In genomic region chr3:135670869-135671268, GRCm38 (mm10) we compare ENCODE assay signal across 20 mouse cellular contexts. TPM values are rescaled to one million over a fixed set of nuclear protein-coding genes. Genes with fewer than 3 reads are reported as not detected.
DNase-seq lines count a peak whose midpoint lies in the region; ATAC-seq and TF ChIP-seq lines count a peak whose summit lies in the region.
"Had no signal": no experiment of that assay in that cellular context is flagged by ENCODE, and none has a peak within 500 bp of the region (broad histone marks: within the 10 kb centered on the region; RNA-seq: fewer than 3 reads in every experiment).

No protein-coding gene starts in this region.

- H3K36me3 ChIP-seq in hindbrain, embryonic 13.5 days, result no peaks in the 10 kb centered on the region; the same call in 1 of the 2 replicates
- no peaks in the 10 kb centered on the region for H3K36me3 ChIP-seq in hindbrain, embryonic 11.5 days (ENCODE audit: control insufficient read depth, insufficient read depth, low read length)
- peaks cover 23 to 86% of the 10 kb centered on the region in 2 experiments for H3K36me3 ChIP-seq in CH12.LX (replicated peaks in 1 of 2; ENCODE audit: control insufficient read depth in 1 of 2, insufficient read depth in 1 of 2, low read length in 1 of 2)
- peaks cover 10% of the 10 kb centered on the region; the same call in 1 of the 2 replicates for H3K36me3 ChIP-seq in embryonic facial prominence, embryonic 15.5 days
- H3K36me3 ChIP-seq: intestine, embryonic 15.5 days had no signal

- H3K79me2 ChIP-seq in CH12.LX (replicated peaks; ENCODE audit: control insufficient read depth, extremely low read depth, insufficient read depth, poor library complexity, severe bottlenecking), result peaks cover 68% of the 10 kb centered on the region

- H3K4me1 ChIP-seq in hindbrain, embryonic 13.5 days (replicated peaks), result peaks cover 42% of the 10 kb centered on the region
- H3K4me1 ChIP-seq in hindbrain, embryonic 11.5 days (replicated peaks; ENCODE audit: control insufficient read depth, insufficient read depth, low read length), result peaks cover 6% of the 10 kb centered on the region
- H3K4me1 ChIP-seq in CH12.LX (ENCODE audit: control insufficient read depth in 1 of 2, insufficient read depth in 2 of 2), result peaks cover 28 to 71% of the 10 kb centered on the region in 2 experiments
- H3K4me1 ChIP-seq in embryonic facial prominence, embryonic 15.5 days, result peaks cover 41% of the 10 kb centered on the region

- no peaks in the 10 kb centered on the region for H3K9me3 ChIP-seq in hindbrain, embryonic 13.5 days
- no peaks in the 10 kb centered on the region for H3K9me3 ChIP-seq in hindbrain, embryonic 11.5 days (ENCODE audit: control insufficient read depth, low read length)
- peaks cover 19% of the 10 kb centered on the region for H3K9me3 ChIP-seq in CH12.LX (replicated peaks; ENCODE audit: low read length)
- no peaks in the 10 kb centered on the region for H3K9me3 ChIP-seq in embryonic facial prominence, embryonic 15.5 days (replicated peaks)
- H3K9me3 ChIP-seq: heart, embryonic 15.5 days; intestine, embryonic 15.5 days had no signal

- no peak for DNase-seq in hindbrain, embryonic 11.5 days (ENCODE audit: low spot score)
- DNase-seq in 3134 (ENCODE audit: extremely low read depth, insufficient read length, low spot score), result peak; percentile 72
- DNase-seq in CH12.LX (ENCODE audit: extremely low read depth), result no peak
- no peak for DNase-seq in ovary, postnatal 10 days (ENCODE audit: low spot score)
- no peak for DNase-seq in cerebellum, postnatal 10 days
- no peak for DNase-seq in adrenal gland, postnatal 10 days
- DNase-seq: cerebellum, adult 8-10 months; heart, adult 18-20 months; heart, postnatal 4 days; kidney, adult 9 months; kidney, postnatal 4 days; lung, adult 18-20 months; lung, postnatal 36 days; retina, postnatal 1 day; right cerebral cortex, postnatal 4 days had no signal

- no peaks in the 10 kb centered on the region for H3K27me3 ChIP-seq in hindbrain, embryonic 13.5 days
- no peaks in the 10 kb centered on the region for H3K27me3 ChIP-seq in hindbrain, embryonic 11.5 days (ENCODE audit: control insufficient read depth, insufficient read depth, low read length)
- no peaks in the 10 kb centered on the region for H3K27me3 ChIP-seq in CH12.LX (replicated peaks)
- no peaks in the 10 kb centered on the region for H3K27me3 ChIP-seq in embryonic facial prominence, embryonic 15.5 days
- H3K27me3 ChIP-seq: heart, embryonic 15.5 days; intestine, embryonic 15.5 days had no signal

- peak overlapping the region; percentile 13; the same call in 1 of the 2 replicates for H3K27ac ChIP-seq in hindbrain, embryonic 13.5 days
- H3K27ac ChIP-seq in hindbrain, embryonic 11.5 days (ENCODE audit: low read depth, low read length), result no peak overlapping the region
- no peak overlapping the region for H3K27ac ChIP-seq in CH12.LX (ENCODE audit: insufficient read depth, low read depth)
- peak overlapping the region; percentile 73 for H3K27ac ChIP-seq in embryonic facial prominence, embryonic 15.5 days (replicated peaks)
- H3K27ac ChIP-seq: heart, embryonic 15.5 days; intestine, embryonic 15.5 days; stomach, postnatal 0 days had no signal

- in situ Hi-C loops in CH12.LX (cut with MboI; ENCODE audit: low pct_ligation_motif_present, low pct_unique_long_range_greater_than_20kb, low sequenced_read_pairs), result no loop called here

- H3K4me3 ChIP-seq in hindbrain, embryonic 13.5 days, result no peak overlapping the region
- H3K4me3 ChIP-seq in hindbrain, embryonic 11.5 days (ENCODE audit: low read depth, low read length), result no peak overlapping the region
- H3K4me3 ChIP-seq in CH12.LX (replicated peaks in 1 of 3; ENCODE audit: low read depth in 2 of 3, low read length in 2 of 3, poor library complexity in 1 of 3), result no peak overlapping the region
- no peak overlapping the region for H3K4me3 ChIP-seq in embryonic facial prominence, embryonic 15.5 days (replicated peaks)
- H3K4me3 ChIP-seq: heart, embryonic 15.5 days; intestine, embryonic 15.5 days had no signal

- no peak for TF ChIP-seq POLR2A in CH12.LX (IDR thresholded peaks at IDR 0.05; ENCODE audit: low read depth, low read length)

- dilution Hi-C loops in CH12.LX (cut with MboI; ENCODE audit: extremely low pct_ligation_motif_present, extremely low pct_unique_long_range_greater_than_20kb, low sequenced_read_pairs), result no loop called here

- TF ChIP-seq RAD21 in CH12.LX (IDR thresholded peaks at IDR 0.05; ENCODE audit: low read depth, low read length), result no peak

- no peak for TF ChIP-seq CTCF in CH12.LX (conservative IDR thresholded peaks at IDR 0.05 in 1 of 2, IDR thresholded peaks at IDR 0.05 in 1 of 2; ENCODE audit: low read depth in 2 of 2, low read length in 2 of 2)

- no peak for TF ChIP-seq EP300 in CH12.LX (IDR thresholded peaks at IDR 0.05; ENCODE audit: low read length)

- no peak for ATAC-seq in hindbrain, embryonic 13.5 days (ENCODE audit: low FRiP score)
- ATAC-seq in hindbrain, embryonic 11.5 days (ENCODE audit: low FRiP score), result no peak
- ATAC-seq in embryonic facial prominence, embryonic 15.5 days (ENCODE audit: insufficient number of reproducible peaks, low FRiP score, low TSS enrichment, low read depth), result no peak; the same call in 1 of the 2 replicates
- ATAC-seq: intestine, embryonic 15.5 days had no signal

- WGBS in hindbrain, embryonic 13.5 days, result 79% methylated on average over 4 of the region's 4 CpGs
- WGBS in hindbrain, embryonic 11.5 days, result 87% methylated on average over 4 of the region's 4 CpGs
- 31% methylated on average over 4 of the region's 4 CpGs for WGBS in embryonic facial prominence, embryonic 15.5 days

- H3K9ac ChIP-seq in hindbrain, embryonic 13.5 days, result no peak overlapping the region
- H3K9ac ChIP-seq in hindbrain, embryonic 11.5 days (ENCODE audit: low read depth, low read length), result no peak overlapping the region
- H3K9ac ChIP-seq in CH12.LX (ENCODE audit: insufficient read depth, low read depth), result 0 out of 2 replicates have a peak overlapping the region, but pooled peaks have one; percentile 1
- H3K9ac ChIP-seq in embryonic facial prominence, embryonic 15.5 days, result no peak overlapping the region
- H3K9ac ChIP-seq: heart, embryonic 15.5 days; intestine, embryonic 15.5 days had no signal

- no peak overlapping the region for H3K4me2 ChIP-seq in hindbrain, embryonic 13.5 days
- H3K4me2 ChIP-seq in hindbrain, embryonic 11.5 days (replicated peaks; ENCODE audit: low read depth, low read length), result no peak overlapping the region
- H3K4me2 ChIP-seq in CH12.LX (ENCODE audit: insufficient read depth, low read depth, poor library complexity, severe bottlenecking), result no peak overlapping the region
- H3K4me2 ChIP-seq in embryonic facial prominence, embryonic 15.5 days (replicated peaks), result 0 out of 2 replicates have a peak overlapping the region, but pooled peaks have one; percentile 2
- H3K4me2 ChIP-seq: heart, embryonic 15.5 days; intestine, embryonic 15.5 days had no signal

TF ChIP-seq in CH12.LX, 34 proteins besides CTCF, POLR2A, EP300 and RAD21:
- TF ChIP-seq E2F4 (IDR thresholded peaks at IDR 0.05; ENCODE audit: insufficient replicate concordance, low read depth, low read length) (no peak), KAT2A (IDR thresholded peaks at IDR 0.05; ENCODE audit: insufficient replicate concordance, low read length) (no peak), TBP (conservative IDR thresholded peaks at IDR 0.05; ENCODE audit: low read depth, low read length) (no peak), ELF1 (IDR thresholded peaks at IDR 0.05; ENCODE audit: low read depth, low read length) (no peak), MAZ (IDR thresholded peaks at IDR 0.05; ENCODE audit: low read depth, low read length) (no peak), UBTF (IDR thresholded peaks at IDR 0.05; ENCODE audit: low read depth, low read length) (no peak), PAX5 (IDR thresholded peaks at IDR 0.05; ENCODE audit: low read length) (no peak), NRF1 (IDR thresholded peaks at IDR 0.05; ENCODE audit: low read depth, low read length) (no peak), POLR2AphosphoS2 (IDR thresholded peaks at IDR 0.05; ENCODE audit: low read depth, low read length) (no peak), BHLHE40 (IDR thresholded peaks at IDR 0.05; ENCODE audit: low read depth, low read length) (no peak), JUN (IDR thresholded peaks at IDR 0.05; ENCODE audit: insufficient read depth, low read depth, low read length) (no peak), MAX (IDR thresholded peaks at IDR 0.05; ENCODE audit: low read length) (no peak), MXI1 (IDR thresholded peaks at IDR 0.05; ENCODE audit: low read depth, low read length) (no peak), MAFK (IDR thresholded peaks at IDR 0.05; ENCODE audit: insufficient replicate concordance, low read length) (no peak), ZKSCAN1 (IDR thresholded peaks at IDR 0.05; ENCODE audit: borderline replicate concordance, low read depth, low read length) (no peak), JUND (conservative IDR thresholded peaks at IDR 0.05; ENCODE audit: low read depth, low read length) (no peak), ZMIZ1 (IDR thresholded peaks at IDR 0.05; ENCODE audit: low read depth, low read length) (no peak), IRF4 (IDR thresholded peaks at IDR 0.05; ENCODE audit: low read depth, low read length) (no peak)

RNA-seq across cellular contexts. Expression of gene Nfkb1, which starts 20.5 kb away (rescaled TPM):
- 8.0 and 8.2 TPM in 2 replicates for polyA plus RNA-seq in hindbrain, embryonic 13.5 days (2015; fragmentation: Nextera tagmentation; extraction: Ambion mirVana)
- 10.6 and 12.3 TPM in 2 replicates for polyA plus RNA-seq in hindbrain, embryonic 11.5 days (2014; fragmentation: Nextera tagmentation; extraction: Ambion mirVana)
- total RNA-seq in CH12.LX (2012; rRNA removed), result 256 and 271 TPM in 2 replicates
- 351 and 369 TPM in 2 replicates for total RNA-seq in CH12.LX (2014; rRNA removed)
- 283 and 346 TPM in 2 replicates for polyA plus RNA-seq in CH12.LX (2012; ENCODE audit: insufficient read length, low read depth)
- 25.4 and 27.8 TPM in 2 replicates for polyA plus RNA-seq in embryonic facial prominence, embryonic 15.5 days (2015; fragmentation: Nextera tagmentation; extraction: Ambion mirVana)
- total RNA-seq in adrenal gland, postnatal 10 days (2021), result 10 to 100 TPM; 48.3 to 58.1 TPM

Comparison
In these comparisons a context has a peak if more than half of its experiments do, and no peak if none do; other contexts are left out.
1. H3K27ac ChIP-seq: peak in hindbrain, embryonic 13.5 days (single experiment) and embryonic facial prominence, embryonic 15.5 days (single experiment); none in hindbrain, embryonic 11.5 days (single experiment) and CH12.LX (single experiment).